12 mouse cellular contexts compared by ENCODE assay signal in the genomic region with DNA sequence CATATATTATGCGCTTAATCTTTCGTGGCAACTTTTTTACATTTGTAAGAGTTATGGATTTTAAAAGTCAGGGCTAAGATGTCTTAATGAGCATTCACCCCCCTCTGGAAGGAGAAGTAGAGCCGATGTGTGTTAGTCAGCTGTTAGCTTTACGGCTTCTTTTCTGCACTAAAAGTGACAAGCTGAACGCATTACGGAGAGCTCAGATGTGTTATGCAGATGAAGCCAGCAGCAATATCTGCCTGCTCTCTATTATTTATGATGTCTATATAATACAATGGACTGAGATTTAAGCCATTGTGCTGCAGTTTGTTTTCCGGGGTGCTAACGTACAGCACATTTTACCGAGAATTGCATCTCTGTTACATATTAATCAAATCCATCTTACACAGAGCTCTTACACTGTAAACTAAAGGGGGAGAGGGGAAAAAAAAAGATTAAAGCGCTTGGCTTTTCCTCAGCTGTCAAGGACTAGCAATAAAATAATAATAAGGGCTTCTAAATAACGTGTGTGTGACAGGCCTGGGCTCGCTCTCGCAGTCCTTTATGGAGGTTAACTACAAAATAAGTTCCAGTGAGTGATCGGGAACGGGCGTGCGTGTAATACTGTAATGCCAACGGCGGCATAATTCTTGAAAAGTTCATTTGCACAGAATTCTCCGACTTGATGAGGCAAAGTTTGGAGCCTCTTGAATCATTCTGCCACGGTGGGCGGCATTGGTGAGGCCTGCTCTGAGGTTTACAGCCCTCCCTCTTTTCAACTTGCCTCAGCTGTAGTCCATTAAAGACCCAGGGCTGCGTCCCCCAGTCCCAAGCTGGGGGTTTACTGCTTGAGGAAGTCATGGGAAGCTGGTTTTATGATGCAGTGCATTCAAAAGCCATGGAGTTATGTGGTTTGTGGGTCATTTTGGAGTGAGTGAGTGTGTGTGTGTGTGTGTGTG.
DNase-seq lines count a peak whose midpoint lies in the region; ATAC-seq lines count a peak whose summit lies in the region.
"Had no signal": no experiment of that assay in that cellular context is flagged by ENCODE, and none has a peak within 500 bp of the region (broad histone marks: within the 10 kb centered on the region; RNA-seq: fewer than 3 reads in every experiment).

No protein-coding gene starts in this region.

- no peaks in the 10 kb centered on the region; the same call in 1 of the 2 replicates for H3K27me3 ChIP-seq in kidney, embryonic 14.5 days (ENCODE audit: control insufficient read depth, insufficient read depth, low read length)
- peaks cover 5% of the 10 kb centered on the region; the same call in 1 of the 2 replicates for H3K27me3 ChIP-seq in embryonic facial prominence, embryonic 13.5 days
- H3K27me3 ChIP-seq in intestine, embryonic 16.5 days (replicated peaks; ENCODE audit: control insufficient read depth, insufficient read depth, low read length): no peaks in the 10 kb centered on the region
- H3K27me3 ChIP-seq in neural tube, embryonic 12.5 days (replicated peaks): peaks cover 15% of the 10 kb centered on the region
- H3K27me3 ChIP-seq: liver, embryonic 13.5 days had no signal

- no peak for ATAC-seq in kidney, embryonic 14.5 days (ENCODE audit: low FRiP score, low TSS enrichment)
- no peak; the same call in 1 of the 2 replicates for ATAC-seq in embryonic facial prominence, embryonic 13.5 days (ENCODE audit: insufficient number of reproducible peaks, insufficient read depth, low FRiP score, low TSS enrichment, low read depth)
- peak; percentile 43 for ATAC-seq in intestine, embryonic 16.5 days
- 0 out of 2 replicates have a peak, but pooled peaks have one; percentile 14 for ATAC-seq in neural tube, embryonic 12.5 days (ENCODE audit: low FRiP score, low read depth)
- ATAC-seq: CD4-positive, CD25-positive, alpha-beta regulatory T cell, adult 4 months had no signal

- H3K9me3 ChIP-seq in kidney, embryonic 14.5 days (ENCODE audit: control insufficient read depth, low read length): no peaks in the 10 kb centered on the region
- no peaks in the 10 kb centered on the region for H3K9me3 ChIP-seq in embryonic facial prominence, embryonic 13.5 days
- no peaks in the 10 kb centered on the region for H3K9me3 ChIP-seq in intestine, embryonic 16.5 days (ENCODE audit: control insufficient read depth, low read length)
- no peaks in the 10 kb centered on the region for H3K9me3 ChIP-seq in neural tube, embryonic 12.5 days
- H3K9me3 ChIP-seq: hindbrain, embryonic 10.5 days; liver, embryonic 13.5 days had no signal

- peaks cover 38% of the 10 kb centered on the region for H3K4me1 ChIP-seq in kidney, embryonic 14.5 days (ENCODE audit: control insufficient read depth, insufficient read depth, low read length)
- peaks cover 39% of the 10 kb centered on the region for H3K4me1 ChIP-seq in embryonic facial prominence, embryonic 13.5 days
- peaks cover 16% of the 10 kb centered on the region for H3K4me1 ChIP-seq in intestine, embryonic 16.5 days (ENCODE audit: control insufficient read depth, insufficient read depth, low read length)
- peaks cover 60% of the 10 kb centered on the region for H3K4me1 ChIP-seq in neural tube, embryonic 12.5 days
- H3K4me1 ChIP-seq: liver, embryonic 13.5 days had no signal

- H3K4me2 ChIP-seq in kidney, embryonic 14.5 days (replicated peaks; ENCODE audit: low read depth, low read length): peak overlapping the region; percentile 22
- peak overlapping the region; percentile 12; the same call in 1 of the 2 replicates for H3K4me2 ChIP-seq in embryonic facial prominence, embryonic 13.5 days
- H3K4me2 ChIP-seq in intestine, embryonic 16.5 days (ENCODE audit: low read depth, low read length): peak overlapping the region; percentile 34
- peak overlapping the region; percentile 23 for H3K4me2 ChIP-seq in neural tube, embryonic 12.5 days (replicated peaks)
- H3K4me2 ChIP-seq: liver, embryonic 13.5 days had no signal

- no peak for DNase-seq in kidney, adult 18-20 months
- DNase-seq in adrenal gland, postnatal 25 days: no peak
- DNase-seq in ovary, postnatal 10 days (ENCODE audit: low spot score): no peak
- DNase-seq: layer of hippocampus, adult 9-11 months; liver, embryonic 13.5 days; lung, postnatal 4 days had no signal

- WGBS in kidney, embryonic 14.5 days: 17% methylated on average over 23 of the region's 23 CpGs
- WGBS in embryonic facial prominence, embryonic 13.5 days: 40% methylated on average over 23 of the region's 23 CpGs
- 34% methylated on average over 23 of the region's 23 CpGs for WGBS in intestine, embryonic 16.5 days
- 15% methylated on average over 23 of the region's 23 CpGs for WGBS in neural tube, embryonic 12.5 days

- no peak overlapping the region for H3K9ac ChIP-seq in kidney, embryonic 14.5 days (ENCODE audit: low read depth, low read length)
- no peak overlapping the region for H3K9ac ChIP-seq in embryonic facial prominence, embryonic 13.5 days
- no peak overlapping the region for H3K9ac ChIP-seq in intestine, embryonic 16.5 days (ENCODE audit: low read depth, low read length)
- no peak overlapping the region for H3K9ac ChIP-seq in neural tube, embryonic 12.5 days
- H3K9ac ChIP-seq: liver, embryonic 13.5 days had no signal

- H3K4me3 ChIP-seq in kidney, embryonic 14.5 days (ENCODE audit: low read length): no peak overlapping the region
- H3K4me3 ChIP-seq in embryonic facial prominence, embryonic 13.5 days: no peak overlapping the region
- H3K4me3 ChIP-seq in intestine, embryonic 16.5 days (ENCODE audit: low read length): no peak overlapping the region
- H3K4me3 ChIP-seq in neural tube, embryonic 12.5 days: no peak overlapping the region
- H3K4me3 ChIP-seq: hindbrain, embryonic 10.5 days; liver, embryonic 13.5 days had no signal

- no peaks in the 10 kb centered on the region for H3K36me3 ChIP-seq in kidney, embryonic 14.5 days (ENCODE audit: control insufficient read depth, insufficient read depth, low read length)
- no peaks in the 10 kb centered on the region for H3K36me3 ChIP-seq in embryonic facial prominence, embryonic 13.5 days
- H3K36me3 ChIP-seq in intestine, embryonic 16.5 days (ENCODE audit: control insufficient read depth, insufficient read depth, low read length): no peaks in the 10 kb centered on the region
- no peaks in the 10 kb centered on the region for H3K36me3 ChIP-seq in neural tube, embryonic 12.5 days
- H3K36me3 ChIP-seq: hindbrain, embryonic 10.5 days; liver, embryonic 13.5 days had no signal

- H3K27ac ChIP-seq in kidney, embryonic 14.5 days (ENCODE audit: low read depth, low read length): no peak overlapping the region
- peak overlapping the region; percentile 61 for H3K27ac ChIP-seq in embryonic facial prominence, embryonic 13.5 days
- 0 out of 2 replicates have a peak overlapping the region, but pooled peaks have one; percentile 35 for H3K27ac ChIP-seq in intestine, embryonic 16.5 days (ENCODE audit: low read length)
- H3K27ac ChIP-seq in neural tube, embryonic 12.5 days: no peak overlapping the region
- H3K27ac ChIP-seq: hindbrain, embryonic 10.5 days; liver, embryonic 13.5 days had no signal

Comparison
In these comparisons a context has a peak if more than half of its experiments do, and no peak if none do; other contexts are left out.
1. ATAC-seq: peak in intestine, embryonic 16.5 days (single experiment) and neural tube, embryonic 12.5 days (single experiment); none in kidney, embryonic 14.5 days (single experiment) and embryonic facial prominence, embryonic 13.5 days (single experiment).
2. H3K27ac ChIP-seq: peak in embryonic facial prominence, embryonic 13.5 days (single experiment) and intestine, embryonic 16.5 days (single experiment); none in kidney, embryonic 14.5 days (single experiment) and neural tube, embryonic 12.5 days (single experiment).
3. Peak in every context shown above with its lines, with median percentiles within 50 percentile points of each other: H3K4me2 ChIP-seq.